Mouse (Mus musculus): ENCODE data around the gene Rpia.

The Rpia gene

GRCm38 (mm10) chr6:70749750-70750149 is 42.3 kb downstream of the Rpia start:
- DNase-seq = no peak

GRCm38 (mm10) chr6:70747702-70748101 is 44.3 kb downstream of the Rpia start:
- no peak for DNase-seq

- no peak for DNase-seq
These were observed 48.1 kb downstream of the Rpia start for GRCm38 (mm10) chr6:70743902-70744301.

- DNase-seq = no peak
These were observed 49.2 kb downstream of the Rpia start for GRCm38 (mm10) chr6:70742833-70743232.

- DNase-seq = no peak
These were observed 51.5 kb downstream of the Rpia start for GRCm38 (mm10) chr6:70740535-70740934.

- no peak for DNase-seq
These were observed 52.6 kb downstream of the Rpia start for GRCm38 (mm10) chr6:70739456-70739855.

GRCm38 (mm10) chr6:70735528-70735927 is 56.5 kb downstream of the Rpia start:
- DNase-seq = no peak

GRCm38 (mm10) chr6:70730828-70731227 is 61.2 kb downstream of the Rpia start:
- DNase-seq = no peak

- no peak for DNase-seq
These were observed 62.9 kb downstream of the Rpia start for GRCm38 (mm10) chr6:70729125-70729524.

- DNase-seq = no peak
These were observed 64.8 kb downstream of the Rpia start for GRCm38 (mm10) chr6:70727094-70727721.

GRCm38 (mm10) chr6:70725639-70726038 is 66.4 kb downstream of the Rpia start:
- no peak for DNase-seq

- no peak for DNase-seq
These were observed 67.3 kb downstream of the Rpia start for GRCm38 (mm10) chr6:70724722-70725121.

GRCm38 (mm10) chr6:70722298-70722697 is 69.7 kb downstream of the Rpia start:
- no peak for DNase-seq

- DNase-seq = no peak
These were observed 73.3 kb downstream of the Rpia start for GRCm38 (mm10) chr6:70718760-70719159.

- DNase-seq = no peak
These were observed 73.9 kb downstream of the Rpia start for GRCm38 (mm10) chr6:70718164-70718563.

GRCm38 (mm10) chr6:70716701-70717393 is 75.2 kb downstream of the Rpia start:
- no peak for DNase-seq

Measured in embryo, embryonic 11 days (tissue).